Mouse (Mus musculus): Measurements from ENCODE around the gene Zc3h14. TPM values are rescaled to one million over a fixed set of nuclear protein-coding genes. Genes with fewer than 3 reads are reported as not detected.

The Zc3h14 gene
- total RNA-seq, 1 experiment from 2014 or later: 93.1 TPM

DNA sequence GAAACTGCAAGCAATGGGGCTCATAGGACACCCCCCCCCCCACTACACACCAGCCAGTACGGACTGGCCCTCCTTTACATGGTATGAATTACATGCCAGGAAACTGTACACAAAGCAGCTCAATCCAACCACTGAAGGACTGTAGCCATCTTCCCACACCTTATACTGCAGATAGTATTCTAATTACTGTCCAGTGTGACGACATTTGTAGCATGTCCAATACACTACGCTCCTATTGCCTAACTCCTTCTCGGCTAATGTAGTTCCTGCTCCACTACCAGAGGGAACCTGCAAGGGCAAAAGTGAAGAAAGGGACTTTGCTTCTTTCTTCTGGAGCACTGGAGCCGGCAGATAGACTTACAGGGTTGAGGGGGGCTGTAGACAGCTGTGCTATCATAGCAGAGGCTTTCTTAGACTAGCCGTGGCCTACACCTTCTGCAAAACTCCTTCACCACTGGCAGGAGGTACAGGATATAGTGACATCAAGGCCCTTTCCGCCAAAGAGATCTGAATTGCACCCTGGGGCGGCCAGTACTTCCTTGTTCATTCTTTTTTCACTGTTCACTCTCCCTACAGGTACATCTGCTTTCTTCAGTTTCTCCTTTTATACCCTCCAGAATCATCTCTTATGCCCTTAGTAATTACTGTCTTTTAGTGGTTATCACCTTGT, 86.3 kb downstream of the Zc3h14 start:
- ATAC-seq (ENCODE audit: extremely low read depth, insufficient number of reproducible peaks, low FRiP score, poor library complexity, severe bottlenecking): no peak

DNA sequence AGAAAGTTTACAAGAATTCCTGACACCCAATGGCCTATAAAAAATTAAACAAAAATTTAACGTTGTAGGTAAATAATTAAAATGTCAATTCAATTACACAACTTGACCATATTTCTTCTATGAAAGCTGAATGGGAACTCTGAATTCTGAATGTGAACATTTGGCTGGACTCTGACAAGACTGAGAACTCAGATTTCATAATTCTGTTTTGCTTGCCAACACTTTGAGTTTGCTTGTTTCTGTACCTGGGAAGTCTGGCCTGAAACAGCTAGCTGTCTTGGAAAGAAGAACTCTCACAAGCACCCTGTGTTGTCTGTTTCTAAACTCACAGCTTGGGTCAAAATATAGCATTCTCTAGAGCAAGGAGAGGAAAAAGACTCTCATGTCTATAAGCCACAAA, 87.1 kb downstream of the Zc3h14 start:
- no peak for ATAC-seq (ENCODE audit: extremely low read depth, insufficient number of reproducible peaks, low FRiP score, poor library complexity, severe bottlenecking)

DNA sequence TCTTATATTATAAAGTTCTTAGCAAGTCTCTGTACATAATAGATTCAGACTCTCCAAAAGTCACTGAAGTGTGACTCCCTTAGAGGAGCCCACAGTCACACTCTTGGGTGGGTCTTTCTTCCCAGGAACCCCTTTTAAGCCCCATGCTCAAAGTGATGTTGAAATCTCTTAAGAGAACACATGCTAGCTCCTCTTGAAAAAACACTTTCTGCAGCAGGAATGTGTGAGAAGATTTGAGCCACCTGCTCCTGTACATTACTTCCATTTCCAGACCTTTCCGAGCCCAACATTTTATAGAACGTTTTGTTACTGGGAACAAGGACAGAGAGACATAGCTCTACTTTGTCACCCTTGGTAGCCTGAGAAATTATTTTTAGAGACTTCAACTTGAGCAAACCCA, 88.1 kb downstream of the Zc3h14 start:
- ATAC-seq (ENCODE audit: extremely low read depth, insufficient number of reproducible peaks, low FRiP score, poor library complexity, severe bottlenecking): no peak

DNA sequence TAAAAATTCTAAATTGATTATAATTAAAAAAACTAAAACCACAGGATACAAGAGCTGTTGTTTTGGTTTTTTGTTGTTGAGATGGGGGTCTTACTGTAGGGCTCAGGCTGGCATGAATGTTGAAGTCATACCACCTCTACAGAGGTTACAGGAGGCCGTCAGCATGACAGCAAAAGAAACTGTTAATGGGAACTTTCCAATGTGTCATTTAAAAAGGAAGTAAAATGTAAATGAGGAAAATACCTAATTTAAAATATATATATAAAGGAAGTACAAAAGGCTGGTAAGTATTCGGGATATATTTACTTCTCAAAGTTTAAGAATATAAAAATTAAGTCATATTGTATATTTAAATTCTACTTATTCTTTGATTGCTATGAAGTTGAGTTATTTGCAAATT, 88.7 kb downstream of the Zc3h14 start:
- no peak for ATAC-seq (ENCODE audit: extremely low read depth, insufficient number of reproducible peaks, low FRiP score, poor library complexity, severe bottlenecking)

Other genes starting within 250 kb of the Zc3h14 start
- 0.98 and 2.1 TPM in 2 replicates for gene Kcnk10, start 168.7 kb upstream of the Zc3h14 start, total RNA-seq (2017)
- gene Spata7, start 118.8 kb upstream of the Zc3h14 start, total RNA-seq (2017): 1.2 and 2.2 TPM in 2 replicates
- gene Ptpn21, start 9.6 kb upstream of the Zc3h14 start, total RNA-seq (2017): 3.3 and 3.4 TPM in 2 replicates
- gene Eml5, start 154.5 kb downstream of the Zc3h14 start, total RNA-seq (2017): 10.2 and 13.3 TPM in 2 replicates
- gene Ttc8, start 173.6 kb downstream of the Zc3h14 start, total RNA-seq (2017): 2.0 TPM in 1 of 2 replicates, not detected in the other

Measured in neutrophil, adult 5-6 weeks (primary cell).